Mouse (Mus musculus): ENCODE results near the gene Gstp1. TPM values are rescaled to one million over a fixed set of nuclear protein-coding genes. Genes with fewer than 3 reads are reported as not detected.
A peak's percentile ranks its signal among the peaks of the same experiment; 100 is the strongest.

Gene Gstp1
- polyA plus RNA-seq, 1 experiment from 2014 or later = 752 TPM

DNA sequence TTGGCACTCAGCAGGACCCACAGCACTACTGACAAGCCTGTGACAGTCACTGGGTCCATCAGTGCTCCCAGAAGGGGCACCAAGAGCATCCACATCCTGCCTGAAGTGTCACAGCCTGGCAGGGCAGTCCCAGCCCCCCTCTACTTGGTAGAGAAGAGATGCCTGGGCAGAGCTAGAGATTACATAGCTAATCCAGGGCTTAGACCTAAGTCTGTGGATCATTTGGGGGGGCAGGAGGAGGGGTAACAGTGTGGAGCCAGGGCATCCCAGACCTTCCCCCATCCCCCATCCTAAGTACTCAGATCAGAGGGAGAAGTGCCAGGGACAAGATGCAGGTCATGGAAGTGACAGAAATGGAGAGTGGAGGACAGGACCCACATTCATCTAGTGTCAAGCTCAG is 23.0 kb downstream of the Gstp1 start:
- Histone ChIP-seq H3K9me3 (replicated peaks) (no peaks in the 10 kb centered on the region), H3K4me2 (no peak overlapping the region), H3K4me1 (replicated peaks) (peaks cover 59% of the 10 kb centered on the region), H3K36me3 (replicated peaks) (peaks cover 13% of the 10 kb centered on the region), H3K27me3 (no peaks in the 10 kb centered on the region), H3K27ac (replicated peaks) (peak overlapping the region; percentile 78), H3K9ac (0 out of 2 replicates have a peak overlapping the region, but pooled peaks have one; percentile 2), H3K4me3 (replicated peaks) (no peak overlapping the region)
- ATAC-seq (ENCODE audit: insufficient read depth) = no peak

DNA sequence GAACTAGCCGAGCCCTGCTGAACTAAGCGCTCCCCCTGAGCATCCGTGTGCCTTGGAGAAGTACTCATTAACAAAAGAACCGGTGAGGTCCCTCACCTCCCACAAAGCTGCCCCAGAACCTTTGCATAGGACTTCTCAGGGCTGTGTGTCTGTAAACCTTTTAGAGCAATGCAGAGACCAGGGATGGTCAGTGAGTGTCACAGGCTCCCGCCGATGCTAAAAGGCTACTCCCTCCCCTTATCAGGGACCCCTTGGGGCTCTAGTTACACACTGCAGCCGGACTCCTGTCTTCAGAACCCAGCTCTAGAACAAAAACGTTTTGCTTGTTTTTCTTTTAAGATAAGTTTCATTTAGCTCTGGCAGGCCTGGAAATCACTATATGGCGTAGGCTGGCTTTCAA is 24.7 kb downstream of the Gstp1 start:
- no peaks in the 10 kb centered on the region for H3K27me3 ChIP-seq
- H3K4me1 ChIP-seq (replicated peaks) = peaks cover 45% of the 10 kb centered on the region
- peaks cover 30% of the 10 kb centered on the region for H3K36me3 ChIP-seq (replicated peaks)
- WGBS (ENCODE audit: insufficient replicate concordance) = 9% methylated on average over 9 of the region's 9 CpGs
- peak overlapping the region; percentile 80 for H3K27ac ChIP-seq (replicated peaks)
- peak overlapping the region; percentile 78 for H3K4me2 ChIP-seq
- ATAC-seq (ENCODE audit: insufficient read depth) = peak; percentile 49
- no peaks in the 10 kb centered on the region for H3K9me3 ChIP-seq (replicated peaks)
- H3K4me3 ChIP-seq (replicated peaks) = peak overlapping the region; percentile 83
- peak overlapping the region; percentile 63 for H3K9ac ChIP-seq

DNA sequence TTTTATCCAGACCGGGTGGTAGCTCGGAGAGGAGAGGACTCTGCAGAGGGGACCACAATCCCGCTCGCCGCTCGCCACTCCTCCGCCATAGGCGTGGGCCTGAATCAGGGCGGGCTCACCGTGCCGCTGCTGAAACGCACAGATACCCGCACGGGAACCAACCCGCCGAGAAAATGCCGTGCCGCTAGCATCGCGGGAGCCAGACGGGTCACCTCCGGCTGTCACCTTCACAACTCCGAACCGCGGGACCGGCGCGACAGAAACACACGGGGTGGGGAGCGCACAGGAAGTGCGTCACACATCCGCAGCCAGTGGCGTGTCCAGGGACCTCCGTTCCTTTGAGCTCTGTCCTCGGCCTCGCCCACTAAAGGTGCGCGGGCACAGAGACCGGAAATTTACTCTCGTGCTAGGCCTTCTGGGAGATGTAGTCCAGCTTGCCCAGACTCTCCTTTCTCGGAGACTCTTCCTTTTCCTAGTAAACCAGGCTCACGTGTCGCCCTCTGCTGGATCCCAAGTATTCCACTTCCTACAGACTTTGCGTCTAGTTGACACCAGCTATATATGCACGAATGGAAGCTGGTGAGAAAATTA is 25.3 kb downstream of the Gstp1 start, which contains the start of gene Ndufv1:
Gene Ndufv1 (minus strand): TSS at position 375 of the 591 bp plus-strand sequence.
- H3K9ac ChIP-seq = peak within 1 kb of the TSS; percentile 76
- WGBS (ENCODE audit: insufficient replicate concordance) = under 1% methylated on average over 45 of the region's 45 CpGs
- peak within 1 kb of the TSS; percentile 86 for H3K27ac ChIP-seq (replicated peaks)
- H3K27me3 ChIP-seq = no peaks in the 10 kb centered on the region
- H3K4me1 ChIP-seq (replicated peaks) = peaks cover 45% of the 10 kb centered on the region
- H3K9me3 ChIP-seq (replicated peaks) = no peaks in the 10 kb centered on the region
- ATAC-seq (ENCODE audit: insufficient read depth) = peak; percentile 98
- peaks cover 35% of the 10 kb centered on the region for H3K36me3 ChIP-seq (replicated peaks)
- peak within 1 kb of the TSS; percentile 83 for H3K4me3 ChIP-seq (replicated peaks)
- H3K4me2 ChIP-seq = peak within 1 kb of the TSS; percentile 78

DNA sequence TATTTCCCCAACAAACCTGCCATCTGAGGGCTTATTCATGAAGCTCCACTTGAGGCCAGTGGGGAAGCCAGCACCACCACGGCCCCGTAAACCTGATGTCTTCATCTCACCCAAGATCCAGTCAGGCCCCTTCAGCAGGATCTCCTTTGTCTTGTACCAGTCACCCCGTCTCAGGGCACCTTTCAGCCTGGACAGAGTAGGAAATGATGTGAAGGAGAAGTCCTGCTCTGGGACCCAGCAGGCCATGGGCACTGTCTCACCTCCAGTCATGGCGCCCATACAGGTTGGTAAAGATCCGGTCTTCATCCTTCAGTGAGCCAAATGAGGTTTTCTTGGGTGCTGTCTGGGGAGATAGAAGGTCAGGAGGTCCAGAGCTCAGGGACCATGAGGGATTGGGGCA is 26.7 kb downstream of the Gstp1 start:
- WGBS (ENCODE audit: insufficient replicate concordance) = 87% methylated on average over 5 of the region's 5 CpGs
- Histone ChIP-seq H3K9ac (no peak overlapping the region), H3K36me3 (replicated peaks) (peaks cover 50% of the 10 kb centered on the region), H3K27me3 (no peaks in the 10 kb centered on the region), H3K4me1 (replicated peaks) (peaks cover 41% of the 10 kb centered on the region), H3K4me2 (peak overlapping the region; percentile 78), H3K9me3 (replicated peaks) (no peaks in the 10 kb centered on the region), H3K4me3 (replicated peaks) (peak overlapping the region; percentile 83), H3K27ac (replicated peaks) (no peak overlapping the region)
- no peak for ATAC-seq (ENCODE audit: insufficient read depth)

DNA sequence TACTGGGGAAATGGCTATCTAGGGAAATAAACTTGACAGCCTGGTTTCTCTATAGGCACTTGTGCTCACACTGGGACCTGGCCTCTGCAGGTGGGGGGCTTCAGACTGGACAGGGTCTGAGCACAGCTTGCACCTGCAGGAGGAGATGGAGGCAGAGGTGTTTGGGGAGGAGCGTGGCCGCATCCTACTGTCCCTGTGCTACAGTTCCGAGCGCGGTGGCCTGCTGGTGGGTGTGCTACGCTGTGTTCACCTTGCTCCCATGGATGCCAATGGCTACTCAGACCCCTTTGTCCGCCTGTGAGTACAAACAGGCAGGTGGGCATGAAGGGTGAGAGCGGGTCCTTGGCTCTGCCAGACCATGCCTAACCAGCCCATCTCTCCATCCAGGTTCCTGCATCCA is 31.8 kb downstream of the Gstp1 start:
- no peaks in the 10 kb centered on the region for H3K27me3 ChIP-seq
- H3K9ac ChIP-seq = no peak overlapping the region
- no peak overlapping the region for H3K27ac ChIP-seq (replicated peaks)
- WGBS (ENCODE audit: insufficient replicate concordance) = 79% methylated on average over 8 of the region's 8 CpGs
- peaks cover 52% of the 10 kb centered on the region for H3K36me3 ChIP-seq (replicated peaks)
- H3K9me3 ChIP-seq (replicated peaks) = no peaks in the 10 kb centered on the region
- ATAC-seq (ENCODE audit: insufficient read depth) = no peak
- H3K4me2 ChIP-seq = no peak overlapping the region
- H3K4me1 ChIP-seq (replicated peaks) = peaks cover 14% of the 10 kb centered on the region
- no peak overlapping the region for H3K4me3 ChIP-seq (replicated peaks)

DNA sequence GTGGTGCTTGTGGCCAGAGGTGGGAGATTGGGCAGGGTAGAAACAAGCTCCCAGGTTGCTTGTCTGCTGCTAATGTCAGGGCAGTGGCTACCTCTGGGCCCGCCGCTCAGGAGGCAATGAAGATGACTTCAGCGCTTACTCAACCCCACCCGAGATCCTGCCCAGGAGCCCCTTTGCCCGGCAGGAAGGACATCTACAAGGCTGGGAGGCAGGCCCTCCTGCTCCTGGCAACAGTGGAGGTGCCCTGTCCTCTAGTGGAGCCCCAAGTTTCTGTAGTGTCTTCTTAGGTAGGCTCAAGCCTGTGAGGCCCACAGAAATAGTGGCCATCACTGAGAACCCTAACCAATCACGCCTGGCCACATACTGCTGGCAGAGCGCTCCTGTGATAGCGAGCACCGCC is 32.7 kb downstream of the Gstp1 start:
- 80% methylated on average over 9 of the region's 9 CpGs for WGBS (ENCODE audit: insufficient replicate concordance)
- H3K27ac ChIP-seq (replicated peaks) = no peak overlapping the region
- peaks cover 18% of the 10 kb centered on the region for H3K4me1 ChIP-seq (replicated peaks)
- ATAC-seq (ENCODE audit: insufficient read depth) = no peak
- H3K36me3 ChIP-seq (replicated peaks) = peaks cover 45% of the 10 kb centered on the region
- no peak overlapping the region for H3K9ac ChIP-seq
- no peaks in the 10 kb centered on the region for H3K27me3 ChIP-seq
- H3K9me3 ChIP-seq (replicated peaks) = no peaks in the 10 kb centered on the region
- no peak overlapping the region for H3K4me3 ChIP-seq (replicated peaks)
- H3K4me2 ChIP-seq = no peak overlapping the region

DNA sequence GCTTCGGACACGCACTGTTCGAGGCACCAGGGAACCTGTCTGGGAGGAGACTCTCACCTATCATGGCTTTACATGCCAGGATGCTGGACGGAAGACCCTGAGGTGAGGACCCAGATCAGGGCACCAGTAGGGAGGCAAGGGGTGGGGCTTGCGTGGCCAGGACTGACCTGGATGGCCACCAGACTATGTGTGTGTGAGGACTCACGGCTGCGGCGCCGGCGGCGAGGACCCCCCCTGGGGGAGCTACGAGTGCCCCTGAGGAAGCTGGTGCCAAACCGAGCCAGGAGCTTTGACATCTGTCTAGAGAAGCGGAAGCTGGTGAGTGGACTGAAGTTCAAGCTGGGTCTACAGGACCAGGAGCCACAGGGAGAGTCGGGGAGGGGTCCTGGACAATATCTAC is 33.5 kb downstream of the Gstp1 start:
- WGBS (ENCODE audit: insufficient replicate concordance) = 83% methylated on average over 15 of the region's 15 CpGs
- Histone ChIP-seq H3K4me1 (replicated peaks) (peaks cover 24% of the 10 kb centered on the region), H3K4me3 (replicated peaks) (no peak overlapping the region), H3K9ac (no peak overlapping the region), H3K4me2 (no peak overlapping the region), H3K36me3 (replicated peaks) (peaks cover 38% of the 10 kb centered on the region), H3K9me3 (replicated peaks) (no peaks in the 10 kb centered on the region), H3K27ac (replicated peaks) (no peak overlapping the region), H3K27me3 (no peaks in the 10 kb centered on the region)
- ATAC-seq (ENCODE audit: insufficient read depth) = no peak

DNA sequence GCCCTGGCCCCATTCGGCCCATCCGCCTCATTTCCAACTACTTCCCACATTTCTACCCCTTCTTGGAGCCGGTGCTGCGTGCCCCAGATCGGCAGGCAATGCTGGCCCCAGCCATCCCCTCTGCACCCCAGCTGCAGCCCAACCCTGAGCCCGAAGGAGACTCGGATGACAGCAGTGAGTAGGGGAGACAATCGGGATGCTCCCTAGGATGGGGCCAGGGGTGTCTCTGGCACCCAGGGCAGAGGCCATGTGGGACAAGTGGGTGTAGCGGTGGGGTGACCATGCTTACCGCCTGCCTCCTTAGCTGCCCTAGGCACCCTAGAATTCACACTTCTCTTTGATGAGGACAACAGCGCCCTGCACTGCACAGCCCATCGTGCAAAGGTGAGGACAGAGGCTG is 34.1 kb downstream of the Gstp1 start:
- no peak overlapping the region for H3K27ac ChIP-seq (replicated peaks)
- H3K4me3 ChIP-seq (replicated peaks) = no peak overlapping the region
- H3K9ac ChIP-seq = no peak overlapping the region
- no peak for ATAC-seq (ENCODE audit: insufficient read depth)
- no peaks in the 10 kb centered on the region for H3K27me3 ChIP-seq
- H3K9me3 ChIP-seq (replicated peaks) = no peaks in the 10 kb centered on the region
- 72% methylated on average over 12 of the region's 12 CpGs for WGBS (ENCODE audit: insufficient replicate concordance)
- no peak overlapping the region for H3K4me2 ChIP-seq
- peaks cover 31% of the 10 kb centered on the region for H3K36me3 ChIP-seq (replicated peaks)
- peaks cover 30% of the 10 kb centered on the region for H3K4me1 ChIP-seq (replicated peaks)

DNA sequence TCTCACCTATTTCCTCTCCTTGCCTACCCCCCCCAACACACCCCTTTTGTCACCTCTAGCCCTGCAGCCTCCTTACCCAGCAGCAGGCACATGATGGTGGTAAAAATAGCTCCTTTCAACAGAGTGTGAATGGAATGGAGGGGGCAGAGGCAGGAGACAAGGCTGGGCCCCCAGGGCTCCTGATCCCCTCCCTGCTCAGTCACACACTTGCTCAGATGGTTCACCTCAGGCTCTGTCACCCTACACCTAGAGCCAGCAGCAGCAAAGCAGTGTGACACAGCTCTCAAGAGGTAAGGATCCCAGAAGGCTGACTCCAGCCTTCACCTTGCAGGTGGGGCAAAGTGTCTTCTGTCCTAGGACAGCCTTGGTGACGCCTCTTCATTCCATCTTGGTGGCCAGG is 34.7 kb downstream of the Gstp1 start, which contains the start of gene Doc2g:
Gene Doc2g (plus strand): TSS at position 202 of the 400 bp plus-strand sequence.
- Histone ChIP-seq H3K27ac (replicated peaks) (no peak within 1 kb of the TSS), H3K4me3 (replicated peaks) (no peak within 1 kb of the TSS), H3K4me2 (no peak within 1 kb of the TSS), H3K27me3 (no peaks in the 10 kb centered on the region), H3K4me1 (replicated peaks) (peaks cover 30% of the 10 kb centered on the region), H3K9ac (no peak within 1 kb of the TSS), H3K9me3 (replicated peaks) (no peaks in the 10 kb centered on the region), H3K36me3 (replicated peaks) (peaks cover 25% of the 10 kb centered on the region)
- ATAC-seq (ENCODE audit: insufficient read depth) = no peak
- 60% methylated on average over 1 of the region's 1 CpGs for WGBS (ENCODE audit: insufficient replicate concordance)

DNA sequence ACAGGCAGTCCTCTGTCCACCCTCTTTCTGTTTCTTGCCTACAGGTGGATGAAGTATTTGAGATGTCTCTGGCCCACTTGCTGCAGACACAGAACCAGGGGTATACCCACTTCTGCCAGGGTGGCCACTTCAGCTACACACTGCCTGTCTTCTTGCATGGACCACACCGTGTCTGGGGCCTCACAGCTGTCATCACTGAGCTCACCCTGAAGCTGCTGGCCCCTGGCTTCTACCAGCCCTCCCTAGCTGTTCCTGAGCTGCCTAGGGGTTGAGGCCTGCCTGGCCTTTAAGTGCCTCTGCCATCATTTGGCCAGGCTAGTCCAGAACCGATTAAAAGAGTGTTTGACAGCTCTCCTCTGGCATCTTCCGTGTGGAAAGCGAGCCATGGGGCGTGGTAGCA is 36.0 kb downstream of the Gstp1 start:
- Histone ChIP-seq H3K27ac (replicated peaks) (no peak overlapping the region), H3K4me1 (replicated peaks) (peaks cover 30% of the 10 kb centered on the region), H3K4me2 (0 out of 2 replicates have a peak overlapping the region, but pooled peaks have one; percentile 99), H3K9me3 (replicated peaks) (no peaks in the 10 kb centered on the region), H3K36me3 (replicated peaks) (peaks cover 12% of the 10 kb centered on the region), H3K4me3 (replicated peaks) (0 out of 2 replicates have a peak overlapping the region, but pooled peaks have one; percentile 1), H3K27me3 (no peaks in the 10 kb centered on the region), H3K9ac (no peak overlapping the region)
- WGBS (ENCODE audit: insufficient replicate concordance) = 85% methylated on average over 5 of the region's 5 CpGs
- no peak for ATAC-seq (ENCODE audit: insufficient read depth)

DNA sequence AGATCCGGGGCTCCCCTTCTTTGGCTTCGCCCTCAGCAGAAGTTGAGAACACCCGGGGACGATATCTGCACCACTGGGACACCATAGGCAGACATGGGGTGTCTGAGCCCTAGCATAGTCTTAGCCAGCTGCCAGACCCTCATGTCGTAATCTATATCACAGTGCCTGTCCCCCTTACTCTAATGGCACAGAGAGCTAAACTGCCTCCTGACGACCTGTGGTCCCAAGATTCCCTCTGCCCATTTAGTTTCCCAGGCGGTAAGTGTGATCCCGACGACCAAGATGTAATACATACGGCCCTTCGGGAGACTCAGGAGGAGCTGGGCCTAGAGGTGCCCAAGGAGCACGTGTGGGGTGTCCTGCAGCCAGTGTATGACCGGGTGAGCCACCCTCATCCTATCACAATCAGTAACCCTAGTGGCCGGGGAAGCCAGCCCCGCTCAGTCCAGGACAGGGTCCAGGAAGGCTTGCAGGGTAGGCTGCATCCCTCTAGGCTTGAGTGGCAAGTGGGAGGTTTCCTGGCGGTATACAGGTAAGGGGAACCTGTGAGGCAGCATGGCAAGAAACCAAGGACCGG is 36.7 kb downstream of the Gstp1 start:
- no peaks in the 10 kb centered on the region for H3K27me3 ChIP-seq
- peak overlapping the region; percentile 89 for H3K9ac ChIP-seq
- H3K4me2 ChIP-seq = peak overlapping the region; percentile 99
- peaks cover 30% of the 10 kb centered on the region for H3K4me1 ChIP-seq (replicated peaks)
- no peaks in the 10 kb centered on the region for H3K9me3 ChIP-seq (replicated peaks)
- peaks cover 5% of the 10 kb centered on the region for H3K36me3 ChIP-seq (replicated peaks)
- H3K27ac ChIP-seq (replicated peaks) = peak overlapping the region; percentile 99
- WGBS (ENCODE audit: insufficient replicate concordance) = 27% methylated on average over 17 of the region's 17 CpGs
- peak overlapping the region; percentile 92 for H3K4me3 ChIP-seq (replicated peaks)
- ATAC-seq (ENCODE audit: insufficient read depth) = peak; percentile 4; the same call in 1 of the 2 replicates

All from liver, embryonic 15.5 days (tissue).